Mouse (Mus musculus) forebrain, embryonic 13.5 days (tissue): ENCODE measurements around the gene Cd8a. TPM values are rescaled to one million over a fixed set of nuclear protein-coding genes. Genes with fewer than 3 reads are reported as not detected.

ENCODE experiments used
- ATAC-seq: fragments of 200-750 bp; cut with Nextera tagmentation; 2 replicates; pipeline ENCODE4 v1.8.0; 2017
- H3K27ac ChIP-seq: fragments of 300-500 bp; sonication (generic); 2 replicates; pipeline ENCODE4 v1.5.1; 2015; ENCODE audit warnings: inconsistent platforms, mild to moderate bottlenecking, moderate library complexity
- H3K27me3 ChIP-seq: fragments of 300-500 bp; sonication (generic); 2 replicates; pipeline ENCODE4 v1.6.1; 2015; ENCODE audit warnings: mild to moderate bottlenecking, inconsistent platforms
- H3K36me3 ChIP-seq: fragments of 300-500 bp; sonication (generic); 2 replicates; pipeline ENCODE4 v1.6.1; 2015; ENCODE audit warnings: mild to moderate bottlenecking, inconsistent platforms; ENCODE audit not compliant: poor library complexity, severe bottlenecking
- H3K4me1 ChIP-seq: fragments of 300-500 bp; sonication (generic); 2 replicates; pipeline ENCODE4 v1.6.1; 2015; ENCODE audit warnings: inconsistent platforms
- H3K4me2 ChIP-seq: fragments of 300-500 bp; sonication (generic); 2 replicates; pipeline ENCODE4 v1.6.1; 2015; ENCODE audit warnings: inconsistent platforms, mild to moderate bottlenecking, moderate library complexity
- H3K4me3 ChIP-seq: fragments of 300-500 bp; sonication (generic); 2 replicates; pipeline ENCODE4 v1.5.1; 2015; ENCODE audit warnings: mild to moderate bottlenecking, inconsistent platforms
- H3K9ac ChIP-seq: fragments of 300-500 bp; sonication (generic); 2 replicates; pipeline ENCODE4 v1.6.1; 2015; ENCODE audit warnings: mild to moderate bottlenecking, inconsistent platforms
- H3K9me3 ChIP-seq: fragments of 300-500 bp; sonication (generic); replicated peaks from 2 replicates; pipeline ENCODE4 v1.6.1; 2016; ENCODE audit warnings: inconsistent platforms
- WGBS: fragments of 180-500 bp; shearing (Covaris S2); methylation state at CpG from one replicate; pipeline ENCODE4 v1.1.7; 2015; 5-methylcytosine and 5-hydroxymethylcytosine counted together
- polyA plus RNA-seq: library from polyadenylated mRNA; unstranded; fragments of >200 nt; fragmentation: Nextera tagmentation; extraction: Ambion mirVana; gene quantifications from 2 replicates; pipeline ENCODE4 v1.2.1, GENCODE M21; 2015

Cd8a gene
- polyA plus RNA-seq, 1 experiment from 2014 or later, result not detected

GRCm38 (mm10) chr6:71348006-71348405, 25.2 kb upstream of the Cd8a start:
- no peaks in the 10 kb centered on the region for H3K27me3 ChIP-seq
- no peak overlapping the region for H3K4me2 ChIP-seq
- ATAC-seq, result no peak
- H3K27ac ChIP-seq, result no peak overlapping the region
- no peaks in the 10 kb centered on the region for H3K4me1 ChIP-seq
- WGBS, result 97% methylated on average over 9 of the region's 9 CpGs
- peaks cover 3% of the 10 kb centered on the region; the same call in 1 of the 2 replicates for H3K9me3 ChIP-seq
- H3K4me3 ChIP-seq, result no peak overlapping the region
- no peak overlapping the region for H3K9ac ChIP-seq
- H3K36me3 ChIP-seq, result no peaks in the 10 kb centered on the region

DNA sequence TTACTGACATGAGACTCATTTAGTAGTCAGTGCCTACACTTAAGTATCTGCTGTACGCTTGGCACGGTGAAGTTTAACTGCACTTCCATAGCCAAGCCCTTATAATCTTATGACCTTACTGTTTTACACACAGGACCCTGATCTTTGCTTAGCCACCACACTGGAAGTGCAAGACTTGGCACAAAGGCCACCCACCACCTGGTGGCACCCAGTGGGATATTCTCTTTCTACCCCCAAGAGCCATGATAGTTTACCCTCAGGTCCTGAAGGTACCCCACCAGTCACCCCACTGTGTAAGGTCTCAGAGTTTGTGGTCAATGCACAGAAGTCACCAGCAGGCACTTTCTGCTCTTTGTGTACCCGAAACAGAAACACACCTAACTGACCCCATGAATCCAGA, 22.0 kb upstream of the Cd8a start:
- H3K36me3 ChIP-seq, result no peaks in the 10 kb centered on the region
- H3K4me3 ChIP-seq, result no peak overlapping the region
- 91% methylated on average over 3 of the region's 3 CpGs for WGBS
- no peak overlapping the region for H3K4me2 ChIP-seq
- no peak overlapping the region for H3K27ac ChIP-seq
- no peaks in the 10 kb centered on the region for H3K4me1 ChIP-seq
- no peaks in the 10 kb centered on the region for H3K27me3 ChIP-seq
- ATAC-seq, result no peak
- no peak overlapping the region for H3K9ac ChIP-seq
- H3K9me3 ChIP-seq, result peaks cover 3% of the 10 kb centered on the region; the same call in 1 of the 2 replicates

DNA sequence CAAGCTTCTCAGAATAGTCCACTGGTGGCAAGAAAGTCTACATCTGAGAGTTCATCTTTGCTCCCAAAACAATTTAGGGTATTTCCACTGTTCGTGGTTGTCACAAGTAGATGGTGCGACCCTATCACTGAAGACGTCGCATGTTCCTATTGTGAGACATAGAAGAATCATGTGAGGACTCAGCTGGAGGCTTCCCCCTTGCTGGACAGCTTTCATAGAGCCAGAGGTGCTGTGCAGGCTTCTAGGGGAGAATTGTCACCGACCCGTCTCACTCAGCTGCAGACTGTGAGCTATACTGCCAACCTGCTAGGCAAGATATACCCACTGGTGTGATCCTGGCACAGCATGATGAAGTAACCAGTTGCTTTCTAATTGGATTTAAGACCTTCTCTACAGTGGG, 21.0 kb upstream of the Cd8a start:
- H3K36me3 ChIP-seq, result no peaks in the 10 kb centered on the region
- no peaks in the 10 kb centered on the region; the same call in 1 of the 2 replicates for H3K9me3 ChIP-seq
- no peak overlapping the region for H3K4me3 ChIP-seq
- no peaks in the 10 kb centered on the region for H3K4me1 ChIP-seq
- H3K27me3 ChIP-seq, result no peaks in the 10 kb centered on the region
- H3K9ac ChIP-seq, result no peak overlapping the region
- H3K4me2 ChIP-seq, result no peak overlapping the region
- H3K27ac ChIP-seq, result no peak overlapping the region
- ATAC-seq, result no peak
- 93% methylated on average over 6 of the region's 6 CpGs for WGBS

DNA sequence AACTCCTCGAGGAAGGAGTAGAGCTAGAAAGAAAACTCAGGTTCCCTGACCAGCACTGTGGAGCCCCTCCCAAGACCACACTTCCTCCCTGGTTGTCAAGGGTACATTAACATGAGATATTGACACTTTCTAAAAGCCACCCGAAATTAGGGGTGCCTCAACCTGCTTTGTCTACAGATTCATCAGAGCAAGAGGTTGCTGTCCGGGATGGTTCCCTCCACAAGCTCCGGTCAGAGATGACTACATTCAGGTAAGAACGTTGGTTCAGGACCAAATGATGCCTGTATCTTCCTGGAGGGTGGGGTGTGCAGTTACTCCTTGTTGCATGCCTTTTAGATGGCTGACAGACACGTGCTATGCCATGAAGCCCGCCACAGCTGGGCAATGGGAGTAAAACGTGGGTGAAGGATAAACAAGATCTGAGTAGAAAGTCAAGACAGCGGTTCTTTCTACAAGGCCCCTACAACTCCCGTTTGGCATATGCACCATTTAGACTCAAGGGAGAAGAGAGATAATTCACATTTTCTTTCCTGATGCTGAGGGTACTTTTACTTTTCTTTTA, 20.3 kb upstream of the Cd8a start:
- Histone ChIP-seq H3K9me3 (no peaks in the 10 kb centered on the region; the same call in 1 of the 2 replicates), H3K36me3 (no peaks in the 10 kb centered on the region), H3K4me2 (no peak overlapping the region), H3K27ac (no peak overlapping the region), H3K4me1 (no peaks in the 10 kb centered on the region), H3K27me3 (no peaks in the 10 kb centered on the region), H3K4me3 (no peak overlapping the region), H3K9ac (no peak overlapping the region)
- WGBS, result 86% methylated on average over 10 of the region's 10 CpGs
- no peak for ATAC-seq

DNA sequence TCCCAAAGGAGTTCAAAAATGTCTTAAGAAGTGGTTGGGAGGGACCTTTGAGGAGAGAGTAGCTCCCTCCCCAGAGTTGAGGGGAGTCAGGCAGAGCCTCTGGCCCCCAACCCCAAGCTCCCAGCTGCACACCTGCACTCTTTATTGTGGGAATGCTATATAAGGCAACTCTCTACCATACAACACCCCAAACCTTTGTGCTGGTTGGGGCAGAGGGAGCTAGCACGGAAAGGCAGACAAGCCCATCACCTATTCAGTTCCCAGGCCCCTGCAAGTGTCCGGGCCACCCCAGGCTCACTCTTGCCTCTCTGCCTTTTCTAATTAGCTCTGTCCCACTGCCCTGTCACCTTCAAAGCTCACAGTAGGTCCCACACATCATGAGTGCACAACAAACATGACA, 19.5 kb upstream of the Cd8a start:
- ATAC-seq, result no peak
- Histone ChIP-seq H3K36me3 (no peaks in the 10 kb centered on the region), H3K27ac (no peak overlapping the region), H3K4me1 (no peaks in the 10 kb centered on the region), H3K9ac (no peak overlapping the region), H3K4me3 (no peak overlapping the region), H3K27me3 (no peaks in the 10 kb centered on the region), H3K4me2 (no peak overlapping the region), H3K9me3 (no peaks in the 10 kb centered on the region)
- WGBS, result 72% methylated on average over 2 of the region's 2 CpGs

DNA sequence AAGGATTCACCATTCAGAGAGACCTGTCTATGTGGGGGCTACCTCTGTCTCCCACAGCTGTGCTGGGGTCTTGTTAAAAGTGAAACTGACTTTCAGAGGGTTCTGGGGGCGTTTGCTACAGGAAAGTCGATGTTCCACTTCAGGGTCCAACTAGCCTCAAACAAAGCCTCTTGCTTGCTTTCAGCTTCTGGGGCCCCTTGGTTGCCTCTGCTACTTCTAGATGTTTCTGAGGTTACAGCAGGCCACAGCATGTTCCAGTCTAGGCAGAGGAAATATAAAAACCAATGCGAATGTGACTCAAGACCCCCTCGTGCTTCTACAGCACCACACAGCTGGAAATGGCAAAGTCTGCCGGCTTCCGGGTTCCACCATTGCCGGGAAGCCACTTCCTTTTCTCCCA, 15.7 kb upstream of the Cd8a start:
- ATAC-seq, result no peak
- Histone ChIP-seq H3K36me3 (no peaks in the 10 kb centered on the region), H3K4me3 (no peak overlapping the region), H3K27me3 (no peaks in the 10 kb centered on the region), H3K27ac (no peak overlapping the region), H3K9ac (no peak overlapping the region), H3K4me1 (no peaks in the 10 kb centered on the region), H3K9me3 (no peaks in the 10 kb centered on the region), H3K4me2 (no peak overlapping the region)
- 93% methylated on average over 7 of the region's 7 CpGs for WGBS

DNA sequence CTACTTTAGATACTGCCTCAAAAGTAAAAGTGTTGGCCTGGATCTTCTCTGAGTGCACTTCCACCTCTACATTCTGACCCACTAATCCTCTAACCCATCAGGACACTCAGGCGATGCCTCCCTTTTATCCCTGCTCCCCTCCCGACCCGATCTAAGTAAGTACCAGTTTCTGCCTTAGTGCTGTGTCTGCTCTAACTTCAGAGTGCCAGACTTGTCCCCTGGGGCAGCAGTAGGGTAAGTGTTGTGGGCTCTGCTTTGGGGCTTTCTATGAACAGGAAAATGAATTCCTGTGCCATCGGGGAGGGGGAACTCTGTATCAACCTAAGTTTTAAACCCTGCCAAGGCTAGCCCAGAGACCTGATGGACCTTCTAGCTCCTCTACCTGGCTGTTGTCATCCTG, 13.0 kb upstream of the Cd8a start:
- no peaks in the 10 kb centered on the region for H3K36me3 ChIP-seq
- ATAC-seq, result no peak
- H3K4me2 ChIP-seq, result no peak overlapping the region
- 85% methylated on average over 4 of the region's 4 CpGs for WGBS
- H3K4me3 ChIP-seq, result no peak overlapping the region
- H3K27me3 ChIP-seq, result no peaks in the 10 kb centered on the region
- no peak overlapping the region for H3K9ac ChIP-seq
- no peaks in the 10 kb centered on the region for H3K4me1 ChIP-seq
- H3K9me3 ChIP-seq, result no peaks in the 10 kb centered on the region
- no peak overlapping the region for H3K27ac ChIP-seq

DNA sequence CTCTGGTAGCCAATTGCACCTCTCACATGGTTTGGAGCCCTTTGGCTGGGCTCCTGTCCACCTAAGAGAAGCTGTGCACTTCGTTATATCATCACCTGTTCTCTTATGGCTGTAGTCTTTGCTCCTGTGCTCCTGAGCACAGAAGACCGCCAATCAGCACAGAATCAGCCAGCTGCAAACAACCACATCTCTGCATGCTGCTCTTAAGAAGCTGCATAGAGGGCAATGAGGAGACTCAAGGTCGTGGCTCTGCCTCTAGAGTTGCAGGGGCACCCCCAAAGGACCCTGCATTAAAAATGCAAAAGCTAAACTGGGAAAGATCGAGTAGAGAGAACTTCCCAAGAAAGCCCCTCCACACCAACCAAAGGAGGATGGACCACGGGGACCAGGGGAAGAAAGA, 12.5 kb upstream of the Cd8a start:
- no peak overlapping the region for H3K27ac ChIP-seq
- H3K4me3 ChIP-seq, result no peak overlapping the region
- no peaks in the 10 kb centered on the region for H3K4me1 ChIP-seq
- 64% methylated on average over 5 of the region's 5 CpGs for WGBS
- H3K9me3 ChIP-seq, result no peaks in the 10 kb centered on the region
- ATAC-seq, result no peak
- H3K36me3 ChIP-seq, result no peaks in the 10 kb centered on the region
- H3K4me2 ChIP-seq, result no peak overlapping the region
- H3K27me3 ChIP-seq, result no peaks in the 10 kb centered on the region
- no peak overlapping the region for H3K9ac ChIP-seq

DNA sequence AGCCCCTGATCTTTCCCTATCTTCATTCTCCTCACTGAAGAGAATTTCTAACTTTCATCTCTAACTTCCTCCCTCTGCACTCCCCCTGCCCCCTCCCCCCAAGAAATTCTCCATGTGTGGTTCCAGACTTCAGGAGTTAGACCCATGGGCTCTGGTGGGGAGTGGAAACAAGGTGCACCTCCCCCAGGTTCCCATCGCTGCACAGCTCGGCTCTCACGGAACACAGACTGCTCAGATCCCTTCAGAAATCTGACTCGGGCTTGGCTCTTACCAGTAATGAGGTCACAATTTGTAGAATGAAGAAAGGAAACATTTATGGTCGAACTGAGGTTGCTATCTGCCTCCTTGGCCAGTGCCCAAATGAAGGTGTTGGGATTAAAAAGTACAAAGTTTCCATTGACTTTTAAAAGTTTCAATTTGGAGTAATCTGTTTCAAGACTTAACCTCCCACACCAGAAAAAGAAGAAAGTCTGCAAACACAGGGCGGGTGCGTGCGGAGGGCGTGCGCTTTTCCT, 12.0 kb upstream of the Cd8a start:
- Histone ChIP-seq H3K9me3 (no peaks in the 10 kb centered on the region), H3K36me3 (no peaks in the 10 kb centered on the region), H3K27ac (no peak overlapping the region), H3K4me3 (no peak overlapping the region), H3K4me2 (no peak overlapping the region), H3K9ac (no peak overlapping the region), H3K4me1 (no peaks in the 10 kb centered on the region), H3K27me3 (no peaks in the 10 kb centered on the region)
- WGBS, result 83% methylated on average over 10 of the region's 10 CpGs
- ATAC-seq, result no peak

- H3K27me3 ChIP-seq, result no peaks in the 10 kb centered on the region
- no peak overlapping the region for H3K4me2 ChIP-seq
- no peaks in the 10 kb centered on the region for H3K9me3 ChIP-seq
- ATAC-seq, result no peak
- H3K4me1 ChIP-seq, result no peaks in the 10 kb centered on the region
- H3K9ac ChIP-seq, result no peak overlapping the region
- 62% methylated on average over 2 of the region's 2 CpGs for WGBS
- no peak overlapping the region for H3K4me3 ChIP-seq
- H3K27ac ChIP-seq, result no peak overlapping the region
- H3K36me3 ChIP-seq, result no peaks in the 10 kb centered on the region
Measured at GRCm38 (mm10) chr6:71363995-71364394, 9.2 kb upstream of the Cd8a start.

DNA sequence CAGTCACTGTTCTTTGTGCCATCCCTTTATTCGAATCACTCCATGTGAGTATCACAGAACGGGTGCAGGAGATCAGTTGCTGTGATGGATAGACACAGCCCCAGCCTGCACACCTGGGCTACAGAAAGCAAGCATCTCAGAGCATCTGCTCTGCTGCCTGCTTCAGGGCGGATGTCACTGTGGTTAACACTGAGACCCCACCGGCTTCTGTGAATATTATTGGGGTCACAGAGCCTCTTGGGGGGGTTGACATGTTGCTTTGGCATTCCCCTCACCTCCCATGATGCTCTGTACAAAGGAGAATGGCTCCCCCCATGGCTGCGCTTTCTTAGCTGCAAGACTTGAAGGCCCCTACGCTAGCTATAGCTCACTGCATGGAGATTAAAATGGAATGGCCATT, 3.8 kb upstream of the Cd8a start:
- H3K27ac ChIP-seq, result no peak overlapping the region
- H3K36me3 ChIP-seq, result no peaks in the 10 kb centered on the region
- no peak overlapping the region for H3K4me3 ChIP-seq
- no peak overlapping the region for H3K9ac ChIP-seq
- 92% methylated on average over 6 of the region's 6 CpGs for WGBS
- H3K4me1 ChIP-seq, result no peaks in the 10 kb centered on the region
- no peak overlapping the region for H3K4me2 ChIP-seq
- no peaks in the 10 kb centered on the region for H3K27me3 ChIP-seq
- no peaks in the 10 kb centered on the region for H3K9me3 ChIP-seq
- ATAC-seq, result no peak

DNA sequence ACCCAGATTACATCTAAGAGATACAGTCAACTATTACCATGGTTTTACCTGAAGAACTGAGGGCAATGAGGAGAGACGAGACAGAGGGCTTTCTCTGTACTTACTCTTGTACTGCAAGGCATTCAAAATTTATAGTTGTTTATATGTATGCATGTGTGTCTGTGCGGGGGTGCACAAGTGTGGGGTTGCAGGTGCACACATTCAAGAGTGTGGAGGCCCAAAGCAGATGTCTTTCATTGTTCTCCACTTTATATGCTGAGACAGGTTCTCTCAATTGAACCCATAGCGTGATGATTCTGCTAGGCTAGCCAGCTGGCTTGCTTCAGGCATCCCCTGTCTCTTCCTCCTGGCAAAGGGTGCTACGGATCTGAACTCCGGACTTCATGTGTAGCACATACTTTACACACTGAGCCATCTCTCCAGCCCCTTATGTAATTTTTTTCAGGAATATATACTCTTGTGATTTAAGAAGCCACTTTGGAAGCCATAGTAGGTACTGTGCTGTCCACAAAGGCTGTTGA, 2.1 kb upstream of the Cd8a start:
- H3K36me3 ChIP-seq, result no peaks in the 10 kb centered on the region
- H3K9ac ChIP-seq, result no peak overlapping the region
- ATAC-seq, result no peak
- WGBS, result 87% methylated on average over 5 of the region's 5 CpGs
- no peaks in the 10 kb centered on the region for H3K4me1 ChIP-seq
- H3K27me3 ChIP-seq, result no peaks in the 10 kb centered on the region
- H3K4me3 ChIP-seq, result no peak overlapping the region
- H3K9me3 ChIP-seq, result no peaks in the 10 kb centered on the region
- no peak overlapping the region for H3K4me2 ChIP-seq
- H3K27ac ChIP-seq, result no peak overlapping the region
